Mouse (Mus musculus): ENCODE results near the gene D17Wsu92e. TPM values are rescaled to one million over a fixed set of nuclear protein-coding genes. Genes with fewer than 3 reads are reported as not detected.

D17Wsu92e gene
- polyA plus RNA-seq, 1 experiment: 65.1 TPM

GRCm38 (mm10) chr17:27804156-27804690 lies 16.2 kb downstream of the D17Wsu92e start:
- H3K79me2 ChIP-seq (ENCODE audit: control insufficient read depth, insufficient read depth): peaks cover 100% of the 10 kb centered on the region
- TF ChIP-seq USF1 (IDR thresholded peaks at IDR 0.05; ENCODE audit: low read depth) (no peak), MYOG (IDR thresholded peaks at IDR 0.05; ENCODE audit: control insufficient read depth, extremely low read depth, insufficient read length) (no peak), MAX (IDR thresholded peaks at IDR 0.05) (no peak), CEBPB (IDR thresholded peaks at IDR 0.05; ENCODE audit: low read depth) (no peak), MYOD1 (IDR thresholded peaks at IDR 0.05; ENCODE audit: control insufficient read depth, insufficient read length, low read depth) (no peak), CTCF (IDR thresholded peaks at IDR 0.05; ENCODE audit: control insufficient read depth, insufficient read depth, insufficient read length) (no peak), FOSL1 (IDR thresholded peaks at IDR 0.05; ENCODE audit: insufficient read depth, low read length, poor library complexity, severe bottlenecking) (no peak)

GRCm38 (mm10) chr17:27803752-27804151 lies 16.7 kb downstream of the D17Wsu92e start:
- no peak for TF ChIP-seq CEBPB (IDR thresholded peaks at IDR 0.05; ENCODE audit: low read depth)
- no peak for TF ChIP-seq FOSL1 (IDR thresholded peaks at IDR 0.05; ENCODE audit: insufficient read depth, low read length, poor library complexity, severe bottlenecking)
- no peak for TF ChIP-seq USF1 (IDR thresholded peaks at IDR 0.05; ENCODE audit: low read depth)
- TF ChIP-seq CTCF (IDR thresholded peaks at IDR 0.05; ENCODE audit: control insufficient read depth, insufficient read depth, insufficient read length): no peak
- no peak for TF ChIP-seq MYOG (IDR thresholded peaks at IDR 0.05; ENCODE audit: control insufficient read depth, extremely low read depth, insufficient read length)
- TF ChIP-seq MAX (IDR thresholded peaks at IDR 0.05): no peak
- no peak for TF ChIP-seq MYOD1 (IDR thresholded peaks at IDR 0.05; ENCODE audit: control insufficient read depth, insufficient read length, low read depth)
- Histone ChIP-seq H3K4me3 (ENCODE audit: insufficient read depth, poor library complexity, severe bottlenecking) (no peak overlapping the region), H3K79me2 (ENCODE audit: control insufficient read depth, insufficient read depth) (peaks cover 100% of the 10 kb centered on the region), H3K36me3 (ENCODE audit: control insufficient read depth, insufficient read depth) (peaks cover 10% of the 10 kb centered on the region), H3K27me3 (ENCODE audit: control insufficient read depth, insufficient read depth, insufficient read length) (no peaks in the 10 kb centered on the region), H3ac (ENCODE audit: control insufficient read depth, insufficient read length, low read depth) (no peak overlapping the region), H3K79me3 (ENCODE audit: low read depth) (peaks cover 91% of the 10 kb centered on the region)

More at GRCm38 (mm10) chr17:27804156-27804690, 16.2 kb downstream of the D17Wsu92e start:
- Histone ChIP-seq H3ac (ENCODE audit: control insufficient read depth, insufficient read length, low read depth) (no peak overlapping the region), H3K4me3 (ENCODE audit: insufficient read depth, poor library complexity, severe bottlenecking) (no peak overlapping the region), H3K79me3 (ENCODE audit: low read depth) (peaks cover 90% of the 10 kb centered on the region), H3K36me3 (ENCODE audit: control insufficient read depth, insufficient read depth) (peaks cover 10% of the 10 kb centered on the region), H3K27me3 (ENCODE audit: control insufficient read depth, insufficient read depth, insufficient read length) (no peaks in the 10 kb centered on the region)

GRCm38 (mm10) chr17:27800710-27801648 lies 19.5 kb downstream of the D17Wsu92e start:
- no peaks in the 10 kb centered on the region for H3K27me3 ChIP-seq (ENCODE audit: control insufficient read depth, insufficient read depth, insufficient read length)
- peaks cover 100% of the 10 kb centered on the region for H3K79me2 ChIP-seq (ENCODE audit: control insufficient read depth, insufficient read depth)
- H3K79me3 ChIP-seq (ENCODE audit: low read depth): peaks cover 91% of the 10 kb centered on the region
- H3ac ChIP-seq (ENCODE audit: control insufficient read depth, insufficient read length, low read depth): no peak overlapping the region
- no peak overlapping the region for H3K4me3 ChIP-seq (ENCODE audit: insufficient read depth, poor library complexity, severe bottlenecking)
- H3K36me3 ChIP-seq (ENCODE audit: control insufficient read depth, insufficient read depth): peaks cover 10% of the 10 kb centered on the region
- TF ChIP-seq MYOD1 (IDR thresholded peaks at IDR 0.05; ENCODE audit: control insufficient read depth, insufficient read length, low read depth) (no peak), MYOG (IDR thresholded peaks at IDR 0.05; ENCODE audit: control insufficient read depth, extremely low read depth, insufficient read length) (no peak), USF1 (IDR thresholded peaks at IDR 0.05; ENCODE audit: low read depth) (no peak), MAX (IDR thresholded peaks at IDR 0.05) (no peak)

GRCm38 (mm10) chr17:27799771-27800584 lies 20.5 kb downstream of the D17Wsu92e start:
- H3K4me3 ChIP-seq (ENCODE audit: insufficient read depth, poor library complexity, severe bottlenecking): no peak overlapping the region
- TF ChIP-seq MAX (IDR thresholded peaks at IDR 0.05) (peak; percentile 74), MYOD1 (IDR thresholded peaks at IDR 0.05; ENCODE audit: control insufficient read depth, insufficient read length, low read depth) (no peak)
- H3K79me3 ChIP-seq (ENCODE audit: low read depth): peaks cover 87% of the 10 kb centered on the region
- no peaks in the 10 kb centered on the region for H3K27me3 ChIP-seq (ENCODE audit: control insufficient read depth, insufficient read depth, insufficient read length)
- H3K79me2 ChIP-seq (ENCODE audit: control insufficient read depth, insufficient read depth): peaks cover 100% of the 10 kb centered on the region
- H3K36me3 ChIP-seq (ENCODE audit: control insufficient read depth, insufficient read depth): peaks cover 10% of the 10 kb centered on the region
- H3ac ChIP-seq (ENCODE audit: control insufficient read depth, insufficient read length, low read depth): no peak overlapping the region

- Histone ChIP-seq H3K79me3 (ENCODE audit: low read depth) (peaks cover 83% of the 10 kb centered on the region), H3K4me3 (ENCODE audit: insufficient read depth, poor library complexity, severe bottlenecking) (no peak overlapping the region), H3K79me2 (ENCODE audit: control insufficient read depth, insufficient read depth) (peaks cover 98% of the 10 kb centered on the region), H3K27me3 (ENCODE audit: control insufficient read depth, insufficient read depth, insufficient read length) (no peaks in the 10 kb centered on the region), H3ac (ENCODE audit: control insufficient read depth, insufficient read length, low read depth) (no peak overlapping the region), H3K36me3 (ENCODE audit: control insufficient read depth, insufficient read depth) (peaks cover 7% of the 10 kb centered on the region)
- TF ChIP-seq CTCF (IDR thresholded peaks at IDR 0.05; ENCODE audit: control insufficient read depth, insufficient read depth, insufficient read length): no peak
- no peak for TF ChIP-seq MAX (IDR thresholded peaks at IDR 0.05)
- TF ChIP-seq USF1 (IDR thresholded peaks at IDR 0.05; ENCODE audit: low read depth): no peak
- no peak for TF ChIP-seq FOSL1 (IDR thresholded peaks at IDR 0.05; ENCODE audit: insufficient read depth, low read length, poor library complexity, severe bottlenecking)
- TF ChIP-seq MYOD1 (IDR thresholded peaks at IDR 0.05; ENCODE audit: control insufficient read depth, insufficient read length, low read depth): no peak
- TF ChIP-seq CEBPB (IDR thresholded peaks at IDR 0.05; ENCODE audit: low read depth): no peak
- no peak for TF ChIP-seq MYOG (IDR thresholded peaks at IDR 0.05; ENCODE audit: control insufficient read depth, extremely low read depth, insufficient read length)
These were observed 23.0 kb downstream of the D17Wsu92e start for GRCm38 (mm10) chr17:27797341-27797872.

Measured in C2C12 (cell line).